Mouse (Mus musculus) ES-E14 (cell line): ENCODE data around the gene Fam155a. TPM values are rescaled to one million over a fixed set of nuclear protein-coding genes. Genes with fewer than 3 reads are reported as not detected.
"Not testable (repeated sequence)": the region's sequence is repeated elsewhere in the genome, so short reads cannot be mapped to it uniquely, and the experiment has no call there.

Experiments
- DNase-seq: peaks from one replicate; pipeline ENCODE4 v3.0.0-alpha.2; 2013; ENCODE audit warnings: low read depth, low spot score
- H3K27ac ChIP-seq: 2 replicates; pipeline ENCODE4 v1.5.1; 2012; ENCODE audit warnings: low read depth, mild to moderate bottlenecking, low read length, moderate library complexity, mixed read lengths; ENCODE audit not compliant: poor library complexity, insufficient read depth, severe bottlenecking
- H3K36me3 ChIP-seq: 2 replicates; pipeline ENCODE4 v1.6.1; 2012; ENCODE audit warnings: mild to moderate bottlenecking, low read length, moderate library complexity, mixed read lengths; ENCODE audit not compliant: control insufficient read depth, poor library complexity, insufficient read depth, severe bottlenecking
- H3K4me1 ChIP-seq, 2 experiments: fragments of 150-350 bp in 1 of 2; sonication (generic) in 1 of 2; 2 replicates each; pipeline ENCODE4 v1.6.1; 2012; ENCODE audit warnings: low read length in 2 of 2, mild to moderate bottlenecking in 1 of 2, mixed read lengths in 1 of 2; ENCODE audit not compliant: control insufficient read depth in 2 of 2, insufficient read depth in 2 of 2, poor library complexity in 1 of 2
- H3K4me3 ChIP-seq, 2 experiments: fragments of 150-350 bp in 1 of 2; sonication (generic) in 1 of 2; 2 replicates each; pipeline ENCODE4 v1.5.1; 2012; ENCODE audit warnings: low read length in 2 of 2, low read depth in 1 of 2, mild to moderate bottlenecking in 1 of 2, mixed read lengths in 1 of 2; ENCODE audit not compliant: insufficient read depth in 1 of 2, poor library complexity in 1 of 2, severe bottlenecking in 1 of 2
- H3K9ac ChIP-seq: 2 replicates; pipeline ENCODE4 v1.6.1; 2012; ENCODE audit warnings: low read depth, mild to moderate bottlenecking, low read length, mixed read lengths; ENCODE audit not compliant: poor library complexity, insufficient read depth, severe bottlenecking
- H3K9me3 ChIP-seq: fragments of 150-350 bp; sonication (generic); 2 replicates; pipeline ENCODE4 v1.6.1; 2012; ENCODE audit warnings: low read depth, mild to moderate bottlenecking, low read length; ENCODE audit not compliant: control insufficient read depth, insufficient read depth
- CHD2 ChIP-seq: IDR thresholded peaks from 2 replicates; pipeline ENCODE4 v1.6.1; 2014; ENCODE audit warnings: mild to moderate bottlenecking, low read depth, low read length, inconsistent platforms
- HCFC1 ChIP-seq: IDR thresholded peaks from 2 replicates; pipeline ENCODE4 v1.6.1; 2012; ENCODE audit warnings: low read length, inconsistent platforms, borderline replicate concordance; ENCODE audit not compliant: insufficient read depth
- MAFK ChIP-seq: IDR thresholded peaks from 2 replicates; pipeline ENCODE4 v1.6.1; 2014; ENCODE audit warnings: mild to moderate bottlenecking, low read depth, low read length, inconsistent platforms; ENCODE audit not compliant: insufficient read depth
- ZC3H11A ChIP-seq: IDR thresholded peaks from 2 replicates; pipeline ENCODE4 v1.6.1; 2012; ENCODE audit warnings: low read depth, mild to moderate bottlenecking, inconsistent platforms, low read length, borderline replicate concordance
- ZNF384 ChIP-seq: IDR thresholded peaks from 2 replicates; pipeline ENCODE4 v1.6.1; 2012; ENCODE audit warnings: low read depth, low read length, inconsistent platforms
- in situ Hi-C, 2 experiments: fragments of 600-800 bp; cut with MboI; formaldehyde crosslinking; loops; one replicate each; pipeline ENCODE4 v1.15.1; 2025; ENCODE audit warnings: low sequenced_read_pairs in 2 of 2, inconsistent platforms in 1 of 2; ENCODE audit not compliant: unreplicated experiment in 2 of 2
- total RNA-seq: library from RNA; depleted of rRNA; stranded (reverse); fragments of 300-350 nt; gene quantifications from 2 replicates; pipeline ENCODE4 v1.2.3, GENCODE M21; 2012

Gene Fam155a
- total RNA-seq, 1 experiment, result 0.04 TPM

GRCm38 (mm10) chr8:9393246-9393645 lies 377.7 kb downstream of the Fam155a start:
- peak; percentile 15 for DNase-seq
- Histone ChIP-seq H3K36me3 (no peaks in the 10 kb centered on the region), H3K4me3 (no peak overlapping the region), H3K9ac (no peak overlapping the region), H3K27ac (no peak overlapping the region), H3K9me3 (no peaks in the 10 kb centered on the region), H3K4me1 (no peaks in the 10 kb centered on the region)
- TF ChIP-seq CHD2 (no peak), MAFK (no peak), HCFC1 (no peak)
- in situ Hi-C loops, result no loop called here

- in situ Hi-C loops, H3K9ac ChIP-seq, H3K9me3 ChIP-seq, DNase-seq, H3K36me3 ChIP-seq, H3K4me1 ChIP-seq, H3K4me3 ChIP-seq, H3K27ac ChIP-seq: not testable (repeated sequence)
Measured at GRCm38 (mm10) chr8:9390229-9390628, 380.7 kb downstream of the Fam155a start.

DNA sequence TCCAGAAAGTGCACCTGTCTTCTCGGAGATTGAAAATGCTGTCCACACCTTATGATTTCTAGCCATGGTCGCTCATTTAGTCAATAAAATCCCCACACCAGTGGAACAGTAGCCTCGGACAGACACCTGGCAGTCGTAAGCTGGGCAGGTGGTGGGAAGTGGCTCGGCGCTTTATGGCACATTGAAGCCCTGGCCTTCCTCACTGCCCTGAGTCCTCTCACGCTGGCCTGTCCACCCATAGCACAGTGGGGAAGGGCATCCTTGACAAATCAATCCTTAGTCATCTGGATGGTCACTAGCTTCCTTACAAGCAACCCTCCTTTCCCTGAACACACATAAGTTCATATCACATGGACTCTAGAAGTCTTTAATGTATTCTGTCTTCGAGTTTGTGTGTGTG lies 401.8 kb downstream of the Fam155a start:
- Histone ChIP-seq H3K36me3 (no peaks in the 10 kb centered on the region), H3K9ac (no peak overlapping the region), H3K4me1 (no peaks in the 10 kb centered on the region), H3K27ac (no peak overlapping the region), H3K4me3 (no peak overlapping the region), H3K9me3 (no peaks in the 10 kb centered on the region)
- no peak for DNase-seq
- no peak for TF ChIP-seq ZNF384
- TF ChIP-seq ZC3H11A, result no peak
- TF ChIP-seq CHD2, result no peak
- TF ChIP-seq HCFC1, result no peak
- no peak for TF ChIP-seq MAFK
- in situ Hi-C loops, result no loop called here

DNA sequence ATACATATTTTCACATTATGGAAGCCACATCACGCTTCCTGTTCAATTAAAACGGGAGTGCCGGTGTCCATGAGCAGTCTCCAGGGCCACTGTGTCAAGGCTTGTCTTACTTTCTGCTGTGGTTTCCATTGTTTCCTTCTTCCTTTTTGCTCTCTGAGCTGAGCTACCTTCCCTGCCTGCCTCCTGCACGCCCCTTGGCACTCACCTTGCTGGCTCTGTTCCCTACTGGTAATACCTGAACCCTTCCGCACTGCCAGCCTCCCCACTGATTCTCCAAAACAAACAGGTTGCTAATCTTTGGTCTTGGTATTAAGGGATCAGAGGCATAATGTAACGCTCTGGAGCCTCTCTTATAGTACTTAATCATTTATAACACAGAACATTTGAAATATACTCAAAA lies 403.2 kb downstream of the Fam155a start:
- in situ Hi-C loops, result no loop called here
- no peak overlapping the region for H3K4me3 ChIP-seq

DNA sequence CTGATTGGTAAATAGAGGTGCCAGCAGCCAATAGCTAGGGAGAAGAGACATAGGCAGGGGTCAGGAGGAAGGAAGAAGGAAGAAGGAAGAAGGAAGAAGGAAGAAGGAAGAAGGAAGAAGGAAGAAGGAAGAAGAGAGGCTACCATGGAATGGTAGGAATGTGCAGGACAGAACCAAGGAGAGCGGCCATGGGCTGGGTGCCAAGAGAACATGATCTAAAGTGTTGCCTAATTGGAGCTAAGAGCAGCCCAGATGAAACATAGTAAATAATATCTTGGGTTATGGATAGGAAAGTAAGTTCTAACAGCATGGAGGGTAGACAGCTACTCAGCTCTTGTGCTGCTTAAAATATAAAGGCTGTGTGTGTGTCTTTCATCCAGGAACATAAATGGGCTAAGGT lies 405.6 kb downstream of the Fam155a start:
- in situ Hi-C loops, result no loop called here
- H3K9me3 ChIP-seq, result no peaks in the 10 kb centered on the region
- H3K4me1 ChIP-seq, result no peaks in the 10 kb centered on the region
- TF ChIP-seq MAFK (no peak), ZC3H11A (no peak), CHD2 (no peak)
- H3K36me3 ChIP-seq, result no peaks in the 10 kb centered on the region
- H3K4me3 ChIP-seq, result no peak overlapping the region
- H3K9ac ChIP-seq, result no peak overlapping the region
- H3K27ac ChIP-seq, result no peak overlapping the region
- no peak for DNase-seq

More for the DNA sequence above, 403.2 kb downstream of the Fam155a start:
- no peak overlapping the region for H3K9ac ChIP-seq
- no peak for DNase-seq
- H3K27ac ChIP-seq, result no peak overlapping the region
- no peaks in the 10 kb centered on the region for H3K36me3 ChIP-seq
- no peak for TF ChIP-seq HCFC1
- TF ChIP-seq CHD2, result no peak
- TF ChIP-seq ZNF384, result no peak
- no peak for TF ChIP-seq ZC3H11A
- TF ChIP-seq MAFK, result no peak
- H3K4me1 ChIP-seq, result no peaks in the 10 kb centered on the region
- H3K9me3 ChIP-seq, result no peaks in the 10 kb centered on the region
